Mouse (Mus musculus) midbrain, embryonic 10.5 days (tissue): ENCODE measurements at regions not wholly inside any gene's neighbourhood (a gene's known extent, or its start where the extent isn't known, plus 50 kb on each side); places are given as distances from the start of the nearest gene placed in this dataset.
A peak's percentile ranks its signal among the peaks of the same experiment; 100 is the strongest.

Experiments
- DNase-seq: peaks from one replicate; pipeline ENCODE4 v3.0.0-alpha.2; 2017; ENCODE audit warnings: low spot score
- H3K27ac ChIP-seq: fragments of 300-500 bp; sonication (generic); replicated peaks from 2 replicates; pipeline ENCODE4 v1.5.1; 2016; ENCODE audit warnings: mild to moderate bottlenecking
- H3K27me3 ChIP-seq: fragments of 300-500 bp; sonication (generic); 2 replicates; pipeline ENCODE4 v1.6.1; 2016; ENCODE audit warnings: low read depth, mild to moderate bottlenecking; ENCODE audit not compliant: poor library complexity, severe bottlenecking
- H3K36me3 ChIP-seq: fragments of 300-500 bp; sonication (generic); 2 replicates; pipeline ENCODE4 v1.6.1; 2016; ENCODE audit warnings: mild to moderate bottlenecking, moderate library complexity
- H3K4me1 ChIP-seq: fragments of 300-500 bp; sonication (generic); 2 replicates; pipeline ENCODE4 v1.6.1; 2016
- H3K4me3 ChIP-seq: fragments of 300-500 bp; sonication (generic); 2 replicates; pipeline ENCODE4 v1.5.1; 2016; ENCODE audit warnings: mild to moderate bottlenecking, moderate library complexity
- H3K9me3 ChIP-seq: fragments of 300-500 bp; sonication (generic); replicated peaks from 2 replicates; pipeline ENCODE4 v1.6.1; 2016; ENCODE audit warnings: mild to moderate bottlenecking
- WGBS: fragments of 180-500 bp; shearing (Covaris S2); methylation state at CpG from one replicate; pipeline ENCODE4 v1.1.7; 2016; 5-methylcytosine and 5-hydroxymethylcytosine counted together

DNA sequence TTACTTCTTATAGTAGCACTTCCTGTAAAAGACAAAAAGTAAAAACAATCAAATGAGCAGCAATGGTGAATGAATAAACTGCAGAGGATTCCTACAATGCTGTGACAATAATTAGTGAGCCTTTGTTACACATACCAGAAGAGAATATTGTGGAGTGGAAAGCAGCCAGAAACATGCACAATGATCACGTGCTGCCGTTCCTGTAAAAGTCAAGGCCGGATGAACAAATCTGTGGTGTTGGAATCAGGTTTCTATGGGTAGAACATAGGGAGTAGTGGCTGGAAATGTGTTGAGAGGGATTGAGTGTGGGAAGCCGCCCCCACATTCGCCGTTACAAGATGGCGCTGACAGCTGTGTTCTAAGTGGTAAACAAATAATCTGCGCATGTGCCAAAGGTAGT, 112.3 kb upstream of the Prdm1 start:
- H3K4me1 ChIP-seq: no peaks in the 10 kb centered on the region
- 96% methylated on average over 8 of the region's 8 CpGs for WGBS
- no peak overlapping the region for H3K4me3 ChIP-seq
- H3K27ac ChIP-seq: no peak overlapping the region
- no peaks in the 10 kb centered on the region for H3K27me3 ChIP-seq
- H3K9me3 ChIP-seq: no peaks in the 10 kb centered on the region
- no peaks in the 10 kb centered on the region for H3K36me3 ChIP-seq
- no peak for DNase-seq

DNA sequence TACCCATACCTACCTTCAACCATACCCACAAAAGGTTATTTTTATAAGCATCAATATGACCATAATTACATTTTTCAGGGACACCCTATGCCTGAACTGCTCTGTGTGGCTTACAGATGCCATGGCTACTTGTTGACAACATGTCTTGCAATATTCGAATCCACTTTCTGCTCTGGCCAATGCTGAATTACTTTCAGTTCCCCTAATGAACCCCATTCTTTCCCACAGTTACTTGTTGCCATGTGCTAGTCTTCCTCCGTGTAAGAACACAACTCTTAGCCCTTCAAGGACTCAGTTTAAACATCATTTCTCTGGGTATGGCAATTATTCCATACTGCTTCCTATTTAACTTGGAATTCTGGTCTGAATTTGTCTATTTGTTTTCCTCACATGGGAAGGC, 110.4 kb upstream of the Prdm1 start:
- H3K4me1 ChIP-seq: no peaks in the 10 kb centered on the region
- H3K4me3 ChIP-seq: no peak overlapping the region
- no peaks in the 10 kb centered on the region for H3K9me3 ChIP-seq
- H3K36me3 ChIP-seq: no peaks in the 10 kb centered on the region
- no peaks in the 10 kb centered on the region for H3K27me3 ChIP-seq
- no peak overlapping the region for H3K27ac ChIP-seq
- WGBS: 88% methylated on average over 2 of the region's 2 CpGs
- DNase-seq: no peak

DNA sequence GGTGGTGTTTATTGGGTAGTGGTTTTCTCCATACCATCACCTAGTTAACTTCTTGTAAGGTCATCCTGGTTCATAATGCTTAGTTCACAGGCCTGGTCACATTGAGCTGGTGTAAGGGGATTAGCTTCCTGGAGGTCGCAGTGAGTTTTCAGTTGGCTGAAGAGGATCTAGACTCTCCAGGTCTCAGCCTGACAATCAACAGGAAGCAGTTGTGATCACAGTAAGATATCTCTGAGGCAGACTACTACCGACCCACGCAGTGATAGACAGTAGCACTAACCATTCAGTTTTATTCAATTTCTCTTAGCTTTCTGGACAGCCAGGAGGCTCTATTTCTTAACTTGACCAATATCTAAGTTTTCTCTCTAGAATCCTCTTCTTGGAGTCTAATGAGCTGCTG, 108.5 kb upstream of the Prdm1 start:
- H3K27me3 ChIP-seq: no peaks in the 10 kb centered on the region
- WGBS: 81% methylated on average over 3 of the region's 3 CpGs
- DNase-seq: no peak
- H3K36me3 ChIP-seq: no peaks in the 10 kb centered on the region
- H3K27ac ChIP-seq: no peak overlapping the region
- H3K4me3 ChIP-seq: no peak overlapping the region
- H3K4me1 ChIP-seq: no peaks in the 10 kb centered on the region
- H3K9me3 ChIP-seq: no peaks in the 10 kb centered on the region

DNA sequence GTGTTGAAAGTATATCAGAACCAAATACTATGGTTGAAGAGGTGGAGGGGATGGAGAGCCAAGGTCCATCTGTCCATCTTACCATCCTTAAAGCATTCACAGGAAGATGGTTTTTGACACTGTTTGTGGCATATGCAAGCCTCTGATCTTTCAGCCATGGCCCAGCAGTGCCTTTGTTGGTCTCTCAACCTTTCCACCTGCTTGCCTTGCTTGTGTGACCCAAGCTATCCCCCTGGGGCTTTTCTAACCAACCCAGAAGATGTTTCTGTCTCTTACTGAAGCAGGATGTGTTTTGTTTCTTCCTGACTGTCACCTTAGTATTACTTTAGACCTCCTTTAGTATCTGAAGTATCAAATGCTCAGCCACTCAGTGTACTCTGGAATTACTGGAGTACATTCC, 107.8 kb upstream of the Prdm1 start:
- H3K27me3 ChIP-seq: no peaks in the 10 kb centered on the region
- no peak overlapping the region for H3K4me3 ChIP-seq
- no peaks in the 10 kb centered on the region for H3K9me3 ChIP-seq
- H3K4me1 ChIP-seq: no peaks in the 10 kb centered on the region
- DNase-seq: no peak
- no peak overlapping the region for H3K27ac ChIP-seq
- no peaks in the 10 kb centered on the region for H3K36me3 ChIP-seq

DNA sequence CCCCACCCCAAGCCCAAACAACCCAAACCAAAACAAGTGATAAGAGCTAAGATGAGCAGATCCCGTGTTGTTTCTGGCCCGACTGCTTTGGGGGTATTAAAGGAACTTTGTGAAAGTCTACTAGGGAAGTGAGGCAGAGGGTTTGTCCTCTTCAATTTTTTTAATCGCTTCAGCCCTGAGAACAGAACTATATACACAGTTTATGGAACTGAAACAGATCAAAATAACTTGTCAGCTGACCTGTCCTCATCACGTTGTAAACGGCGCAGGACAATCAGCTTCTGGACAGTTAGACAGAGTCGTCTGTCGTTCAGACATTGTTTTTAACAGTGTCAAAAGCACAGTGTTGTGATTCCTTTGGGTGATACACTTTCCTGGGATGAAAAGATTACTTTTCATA, 103.3 kb upstream of the Prdm1 start:
- WGBS: 85% methylated on average over 8 of the region's 8 CpGs
- no peak for DNase-seq

DNA sequence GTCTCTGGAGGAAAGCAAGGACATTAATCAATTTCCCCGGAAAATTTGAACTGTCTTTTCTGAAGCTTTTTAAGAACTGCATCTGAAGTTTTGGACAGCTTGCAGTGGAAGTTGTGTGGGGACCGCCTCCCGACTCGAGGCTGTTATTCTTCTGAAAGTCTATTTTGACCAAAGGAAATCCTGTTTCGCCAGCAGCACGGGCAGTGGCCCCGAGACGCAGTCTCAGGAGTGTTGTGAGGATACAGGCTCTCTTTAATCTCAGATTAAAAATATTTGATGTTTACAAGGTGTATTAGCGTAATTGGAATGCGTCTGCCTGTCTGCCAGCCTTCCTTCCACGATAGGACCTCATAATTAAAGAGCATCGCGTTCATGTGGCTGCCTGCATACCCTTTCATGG, 102.2 kb upstream of the Prdm1 start:
- Histone ChIP-seq H3K4me3 (no peak overlapping the region), H3K36me3 (no peaks in the 10 kb centered on the region), H3K4me1 (peaks cover 2% of the 10 kb centered on the region; the same call in 1 of the 2 replicates), H3K9me3 (no peaks in the 10 kb centered on the region), H3K27ac (peak overlapping the region; percentile 17; the same call in 1 of the 2 replicates), H3K27me3 (no peaks in the 10 kb centered on the region)
- DNase-seq: no peak
- 86% methylated on average over 13 of the region's 13 CpGs for WGBS

More for the DNA sequence above, 103.3 kb upstream of the Prdm1 start:
- Histone ChIP-seq H3K36me3 (no peaks in the 10 kb centered on the region), H3K9me3 (no peaks in the 10 kb centered on the region), H3K27me3 (no peaks in the 10 kb centered on the region), H3K4me1 (0 out of 2 replicates have a peak, but pooled peaks cover 2% of the 10 kb centered on the region), H3K4me3 (no peak overlapping the region), H3K27ac (no peak overlapping the region)

DNA sequence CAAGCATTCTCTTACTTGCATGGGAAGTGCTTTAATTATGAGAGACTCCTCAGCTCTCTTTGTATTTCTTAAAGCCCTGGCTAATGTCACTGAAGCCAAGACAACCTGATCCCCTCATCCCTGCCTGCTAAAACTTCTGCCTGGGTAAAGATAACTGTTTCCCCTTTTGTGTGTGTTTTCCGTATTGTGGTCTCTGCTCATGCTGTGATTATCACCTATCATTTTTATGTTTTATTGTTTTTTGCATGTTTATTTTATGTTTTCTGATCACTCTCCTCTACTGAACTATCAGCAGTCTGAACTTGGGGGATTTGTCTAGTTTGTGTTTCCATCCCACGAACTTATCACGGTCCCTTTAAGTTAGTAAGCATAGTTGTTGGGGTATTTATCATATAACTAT, 100.1 kb upstream of the Prdm1 start:
- H3K27me3 ChIP-seq: no peaks in the 10 kb centered on the region
- H3K27ac ChIP-seq: no peak overlapping the region
- H3K36me3 ChIP-seq: no peaks in the 10 kb centered on the region
- WGBS: 95% methylated on average over 3 of the region's 3 CpGs
- no peak overlapping the region for H3K4me3 ChIP-seq
- DNase-seq: no peak
- no peaks in the 10 kb centered on the region for H3K9me3 ChIP-seq
- peaks cover 5% of the 10 kb centered on the region; the same call in 1 of the 2 replicates for H3K4me1 ChIP-seq

DNA sequence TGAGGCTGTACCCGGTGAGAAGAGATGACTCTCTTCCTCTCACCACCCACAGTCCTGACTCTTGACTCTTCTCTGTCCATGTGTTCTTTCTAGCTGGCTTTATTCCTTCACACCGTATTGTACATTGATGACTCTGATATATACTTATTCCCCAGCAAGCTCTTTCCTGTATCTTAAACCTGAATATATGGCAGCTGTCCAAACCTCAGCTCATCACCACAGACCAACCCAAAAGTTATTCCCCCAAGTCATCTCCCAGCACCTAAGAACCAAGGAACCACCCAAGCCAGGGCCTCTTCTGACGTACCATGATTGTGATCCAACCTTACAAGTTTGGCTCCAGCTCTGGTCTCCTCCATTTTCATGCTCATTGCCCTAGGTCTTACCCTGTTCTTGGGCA, 99.1 kb upstream of the Prdm1 start:
- no peaks in the 10 kb centered on the region for H3K27me3 ChIP-seq
- no peaks in the 10 kb centered on the region for H3K9me3 ChIP-seq
- WGBS: 92% methylated on average over 3 of the region's 3 CpGs

DNA sequence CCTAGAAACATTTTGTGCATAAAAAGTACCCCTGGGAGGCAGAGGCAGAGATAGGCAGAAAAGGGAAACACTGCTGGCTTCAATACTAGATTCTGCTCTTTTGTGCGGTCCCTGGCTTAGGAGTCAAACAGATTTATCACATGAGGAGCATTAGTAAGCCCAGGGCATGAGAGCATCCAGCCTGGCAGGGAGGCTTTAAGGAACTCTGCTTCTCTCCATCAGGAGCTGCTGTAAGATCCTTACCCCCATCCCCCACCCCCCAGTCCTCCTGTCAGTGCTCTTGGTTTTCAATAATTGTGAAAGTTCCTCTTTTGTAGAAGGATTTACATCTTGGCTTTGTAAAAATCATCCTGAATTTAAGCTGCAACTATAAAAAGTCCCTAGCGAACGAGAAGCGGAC, 97.2 kb upstream of the Prdm1 start:
- Histone ChIP-seq H3K4me3 (no peak overlapping the region), H3K27me3 (no peaks in the 10 kb centered on the region), H3K4me1 (peaks cover 4% of the 10 kb centered on the region; the same call in 1 of the 2 replicates), H3K9me3 (no peaks in the 10 kb centered on the region), H3K27ac (no peak overlapping the region), H3K36me3 (no peaks in the 10 kb centered on the region)
- no peak for DNase-seq
- whole genome bisulfite sequencing: 74% methylated on average over 4 of the region's 4 CpGs

More for the DNA sequence above, 99.1 kb upstream of the Prdm1 start:
- H3K27ac ChIP-seq: no peak overlapping the region
- peaks cover 5% of the 10 kb centered on the region; the same call in 1 of the 2 replicates for H3K4me1 ChIP-seq
- H3K4me3 ChIP-seq: no peak overlapping the region
- no peak for DNase-seq
- H3K36me3 ChIP-seq: no peaks in the 10 kb centered on the region

DNA sequence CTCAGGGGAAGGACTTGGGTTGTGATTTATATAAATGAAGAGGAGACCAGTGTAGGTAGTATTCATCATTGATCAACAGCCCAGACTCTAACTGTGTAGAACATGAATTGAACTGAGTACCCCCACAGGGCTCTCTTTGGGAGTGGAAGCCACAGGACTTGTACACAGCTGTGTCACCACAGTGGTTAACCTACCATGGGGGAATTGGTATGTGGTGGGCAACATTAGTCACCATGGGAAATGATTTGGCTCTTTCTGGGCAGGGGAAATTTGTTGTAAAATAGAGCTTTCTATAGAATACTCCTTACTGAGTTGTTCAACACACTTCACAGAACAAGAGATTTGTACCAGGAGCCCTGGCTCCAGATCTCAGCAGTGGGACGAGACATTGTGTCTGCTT, 87.3 kb upstream of the Prdm1 start:
- WGBS: 79% methylated on average over 1 of the region's 1 CpGs
- Histone ChIP-seq H3K27me3 (no peaks in the 10 kb centered on the region), H3K4me1 (no peaks in the 10 kb centered on the region), H3K36me3 (no peaks in the 10 kb centered on the region), H3K9me3 (no peaks in the 10 kb centered on the region), H3K4me3 (no peak overlapping the region), H3K27ac (no peak overlapping the region)
- DNase-seq: no peak

DNA sequence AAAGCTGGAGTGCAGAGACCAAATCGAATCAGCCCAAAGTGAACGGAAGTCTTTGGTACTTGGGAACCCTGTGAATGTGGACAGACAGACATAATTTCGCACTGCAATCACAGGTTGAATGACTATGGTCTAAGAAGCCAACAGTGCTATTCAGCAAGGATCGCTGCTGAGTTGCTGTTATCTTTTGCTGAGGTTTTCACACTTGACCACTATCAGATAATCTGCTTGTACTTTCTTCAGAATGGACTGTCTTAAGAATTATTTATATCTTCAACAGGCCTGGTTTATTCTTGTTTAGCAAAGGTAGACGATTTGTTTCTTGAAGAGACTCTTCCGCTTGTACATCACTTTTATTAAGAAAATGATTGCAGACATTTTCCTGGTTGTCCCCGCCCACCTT, 84.3 kb upstream of the Prdm1 start:
- DNase-seq: no peak
- no peaks in the 10 kb centered on the region for H3K27me3 ChIP-seq
- WGBS: 94% methylated on average over 7 of the region's 7 CpGs
- no peaks in the 10 kb centered on the region for H3K9me3 ChIP-seq
- no peak overlapping the region for H3K27ac ChIP-seq
- H3K36me3 ChIP-seq: no peaks in the 10 kb centered on the region
- H3K4me1 ChIP-seq: no peaks in the 10 kb centered on the region
- H3K4me3 ChIP-seq: no peak overlapping the region

DNA sequence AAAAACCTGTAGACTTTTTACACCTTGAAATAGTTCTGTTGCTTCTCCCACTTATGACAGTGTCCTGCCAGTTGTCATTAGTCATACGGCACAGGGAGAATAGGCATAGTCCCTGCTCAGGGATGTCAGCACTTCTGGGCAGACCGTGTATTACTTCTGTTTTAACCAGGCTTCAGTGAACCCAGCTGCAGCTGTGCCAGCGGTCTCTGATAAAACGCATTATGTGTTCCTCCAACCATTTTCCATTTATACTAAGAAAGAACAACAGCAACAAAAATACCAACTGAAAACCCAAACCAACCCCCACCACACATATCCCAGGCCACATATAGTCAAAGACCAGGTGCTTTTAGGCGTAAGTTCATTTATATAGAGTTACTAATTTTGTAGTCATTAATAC, 83.1 kb upstream of the Prdm1 start:
- Histone ChIP-seq H3K4me3 (no peak overlapping the region), H3K36me3 (no peaks in the 10 kb centered on the region), H3K4me1 (no peaks in the 10 kb centered on the region), H3K27me3 (no peaks in the 10 kb centered on the region), H3K9me3 (no peaks in the 10 kb centered on the region), H3K27ac (no peak overlapping the region)
- 91% methylated on average over 5 of the region's 5 CpGs for WGBS
- DNase-seq: no peak

DNA sequence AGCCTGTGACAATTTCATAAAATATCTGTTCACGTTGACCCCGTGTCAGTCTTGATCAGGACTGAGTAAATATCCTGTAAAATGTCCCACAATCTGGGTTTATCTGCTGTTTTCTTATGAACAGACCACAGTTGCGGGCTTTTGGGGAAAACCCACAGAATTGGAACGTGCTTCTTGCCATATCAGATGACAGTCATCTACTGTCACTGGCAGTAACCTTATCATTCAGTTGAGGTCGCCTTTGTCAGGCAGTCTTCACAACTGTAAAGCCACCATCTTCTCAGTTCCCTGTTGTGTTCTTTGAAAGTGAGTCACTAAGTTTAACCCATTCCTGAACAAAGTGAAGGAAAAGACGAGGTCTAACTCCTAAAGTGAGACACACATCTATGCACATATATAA, 80.9 kb upstream of the Prdm1 start:
- Histone ChIP-seq H3K4me3 (no peak overlapping the region), H3K4me1 (no peaks in the 10 kb centered on the region), H3K9me3 (no peaks in the 10 kb centered on the region), H3K36me3 (no peaks in the 10 kb centered on the region), H3K27ac (no peak overlapping the region), H3K27me3 (no peaks in the 10 kb centered on the region)
- no peak for DNase-seq
- WGBS: 80% methylated on average over 6 of the region's 6 CpGs

DNA sequence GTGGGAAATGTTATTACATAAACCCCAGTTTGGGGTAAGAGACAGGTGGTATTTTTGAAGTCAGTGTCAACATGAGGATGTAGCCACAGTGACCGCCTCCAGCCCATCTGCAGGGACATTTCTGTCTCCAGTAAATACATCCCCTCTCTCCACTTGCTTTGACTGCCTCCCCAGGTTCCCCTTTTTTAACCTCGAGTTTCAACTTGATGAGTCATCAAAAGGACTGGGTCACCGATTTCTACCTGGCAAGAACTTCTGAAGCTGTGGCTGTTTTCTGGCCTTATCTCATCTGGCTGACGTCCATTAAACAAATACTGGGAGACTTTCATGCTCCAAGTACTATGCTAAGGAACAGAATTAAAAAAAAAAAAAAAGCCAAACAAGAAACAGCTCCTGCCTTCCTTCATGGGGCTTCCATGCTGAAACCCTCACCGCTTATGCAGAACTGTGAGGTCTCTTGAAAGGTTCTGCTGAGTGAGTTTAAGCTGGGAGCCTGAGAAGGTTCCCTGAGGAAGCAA, 79.1 kb upstream of the Prdm1 start:
- Histone ChIP-seq H3K36me3 (no peaks in the 10 kb centered on the region), H3K27me3 (no peaks in the 10 kb centered on the region), H3K9me3 (no peaks in the 10 kb centered on the region), H3K4me3 (no peak overlapping the region), H3K4me1 (no peaks in the 10 kb centered on the region), H3K27ac (no peak overlapping the region)
- 77% methylated on average over 5 of the region's 5 CpGs for WGBS
- DNase-seq: no peak
